Mouse (Mus musculus) embryonic facial prominence, embryonic 14.5 days (tissue): ENCODE measurements around the gene Car5a. TPM values are rescaled to one million over a fixed set of nuclear protein-coding genes. Genes with fewer than 3 reads are reported as not detected.

ENCODE experiments used
- ATAC-seq: fragments of 200-750 bp; cut with Nextera tagmentation; 2 replicates; pipeline ENCODE4 v1.8.0; 2017; ENCODE audit warnings: low read depth, moderate number of reproducible peaks, moderate TSS enrichment
- DNase-seq: peaks from one replicate; pipeline ENCODE4 v3.0.0-alpha.2; 2015; ENCODE audit warnings: low spot score
- H3K27ac ChIP-seq: fragments of 300-500 bp; sonication (generic); replicated peaks from 2 replicates; pipeline ENCODE4 v1.5.1; 2014; ENCODE audit warnings: low read depth, mild to moderate bottlenecking, low read length, moderate library complexity
- H3K27me3 ChIP-seq: fragments of 300-500 bp; sonication (generic); replicated peaks from 2 replicates; pipeline ENCODE4 v1.6.1; 2014; ENCODE audit warnings: low read length; ENCODE audit not compliant: control insufficient read depth, insufficient read depth
- H3K36me3 ChIP-seq: fragments of 300-500 bp; sonication (generic); 2 replicates; pipeline ENCODE4 v1.6.1; 2014; ENCODE audit warnings: low read length, mixed read lengths; ENCODE audit not compliant: control insufficient read depth, insufficient read depth
- H3K4me1 ChIP-seq: fragments of 300-500 bp; sonication (generic); 2 replicates; pipeline ENCODE4 v1.6.1; 2014; ENCODE audit warnings: antibody characterized with exemption, low read length; ENCODE audit not compliant: control insufficient read depth, insufficient read depth
- H3K4me2 ChIP-seq: fragments of 300-500 bp; sonication (generic); 2 replicates; pipeline ENCODE4 v1.6.1; 2014; ENCODE audit warnings: low read depth, mild to moderate bottlenecking, low read length, moderate library complexity, mixed read lengths
- H3K4me3 ChIP-seq: fragments of 300-500 bp; sonication (generic); 2 replicates; pipeline ENCODE4 v1.5.1; 2014; ENCODE audit warnings: low read depth, mild to moderate bottlenecking, low read length
- H3K9ac ChIP-seq: fragments of 300-500 bp; sonication (generic); 2 replicates; pipeline ENCODE4 v1.6.1; 2014; ENCODE audit warnings: low read depth, mild to moderate bottlenecking, low read length, moderate library complexity, mixed read lengths
- H3K9me3 ChIP-seq: fragments of 300-500 bp; sonication (generic); 2 replicates; pipeline ENCODE4 v1.6.1; 2016; ENCODE audit warnings: low read length; ENCODE audit not compliant: control insufficient read depth
- WGBS: fragments of 180-500 bp; shearing (Covaris S2); extraction: QIAGEN DNeasy Blood & Tissue Kit; methylation state at CpG from one replicate; pipeline ENCODE4 v1.1.7; 2014; 5-methylcytosine and 5-hydroxymethylcytosine counted together
- polyA plus RNA-seq: library from polyadenylated mRNA; unstranded; fragments of >200 nt; fragmentation: Nextera tagmentation; extraction: Ambion mirVana; gene quantifications from 2 replicates; pipeline ENCODE4 v1.2.1, GENCODE M21; 2014

The Car5a gene
- polyA plus RNA-seq, 1 experiment from 2014 or later, result not detected

- no peak overlapping the region for H3K27ac ChIP-seq
- no peak overlapping the region for H3K4me3 ChIP-seq
- H3K9me3 ChIP-seq, result no peaks in the 10 kb centered on the region
- no peak overlapping the region for H3K4me2 ChIP-seq
- DNase-seq (no peak), ATAC-seq (no peak)
- 57% methylated on average over 8 of the region's 8 CpGs for WGBS
- no peaks in the 10 kb centered on the region; the same call in 1 of the 2 replicates for H3K27me3 ChIP-seq
- H3K36me3 ChIP-seq, result no peaks in the 10 kb centered on the region
- H3K9ac ChIP-seq, result no peak overlapping the region
- H3K4me1 ChIP-seq, result peaks cover 18% of the 10 kb centered on the region
Measured at GRCm38 (mm10) chr8:121909148-121909541, 35.6 kb downstream of the Car5a start.

GRCm38 (mm10) chr8:121908378-121909147 lies 36.1 kb downstream of the Car5a start:
- no peak overlapping the region; the same call in 1 of the 2 replicates for H3K9ac ChIP-seq
- no peak overlapping the region for H3K4me3 ChIP-seq
- no peaks in the 10 kb centered on the region; the same call in 1 of the 2 replicates for H3K27me3 ChIP-seq
- H3K9me3 ChIP-seq, result no peaks in the 10 kb centered on the region
- DNase-seq (no peak), ATAC-seq (no peak)
- H3K4me2 ChIP-seq, result peak overlapping the region; percentile 68; the same call in 1 of the 2 replicates
- H3K36me3 ChIP-seq, result no peaks in the 10 kb centered on the region
- H3K27ac ChIP-seq, result no peak overlapping the region
- 61% methylated on average over 8 of the region's 8 CpGs for WGBS
- H3K4me1 ChIP-seq, result peaks cover 18% of the 10 kb centered on the region

DNA sequence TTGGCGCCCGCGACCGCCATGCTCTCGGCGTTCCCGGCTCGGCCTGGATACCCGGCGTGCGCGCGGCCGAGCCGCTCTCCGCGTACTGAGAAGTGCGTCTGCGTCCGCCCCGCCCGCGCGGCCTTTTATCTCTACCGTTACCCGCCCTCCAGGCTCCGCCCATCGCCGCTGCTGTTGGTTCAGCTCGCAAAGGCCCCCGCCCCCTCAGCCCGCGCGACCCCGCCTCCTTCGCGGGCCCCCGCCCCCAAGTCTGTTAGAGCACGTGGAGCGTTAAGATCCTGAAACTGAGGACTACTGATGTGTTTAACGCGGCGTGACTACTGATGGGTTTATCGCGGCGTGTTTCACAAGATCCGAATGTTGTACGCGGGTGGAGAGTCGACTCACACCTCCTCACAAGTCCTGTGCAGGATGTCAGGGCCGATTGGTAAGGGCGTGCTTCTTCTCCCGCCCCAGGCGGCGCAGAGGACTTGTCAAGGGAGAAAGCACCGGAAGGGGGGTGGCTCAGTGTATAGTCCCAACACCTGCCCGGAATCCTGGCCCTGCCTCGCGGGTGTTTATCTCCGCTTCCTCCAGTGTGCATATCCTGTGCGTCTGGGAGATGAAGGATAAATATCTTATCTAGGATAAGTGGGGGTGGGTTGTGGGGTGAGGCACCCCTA lies 37.0 kb downstream of the Car5a start, which contains the start of gene Slc7a5:
Gene Slc7a5 (minus strand): TSS at position 108 of the 662 bp plus-strand sequence.
- under 1% methylated on average over 26 of the region's 61 CpGs for WGBS
- no peaks in the 10 kb centered on the region; the same call in 1 of the 2 replicates for H3K27me3 ChIP-seq
- ATAC-seq, result peak; percentile 95
- peak within 1 kb of the TSS; percentile 68 for H3K4me2 ChIP-seq
- no peaks in the 10 kb centered on the region for H3K9me3 ChIP-seq
- peak within 1 kb of the TSS; percentile 74 for H3K9ac ChIP-seq
- DNase-seq, result peak; percentile 99
- H3K36me3 ChIP-seq, result no peaks in the 10 kb centered on the region
- H3K4me1 ChIP-seq, result peaks cover 18% of the 10 kb centered on the region
- H3K27ac ChIP-seq, result no peak within 1 kb of the TSS
- peak within 1 kb of the TSS; percentile 79 for H3K4me3 ChIP-seq

- Histone ChIP-seq H3K9ac (peak overlapping the region; percentile 74), H3K27ac (no peak overlapping the region), H3K4me3 (peak overlapping the region; percentile 79), H3K4me1 (peaks cover 18% of the 10 kb centered on the region), H3K27me3 (no peaks in the 10 kb centered on the region; the same call in 1 of the 2 replicates), H3K36me3 (no peaks in the 10 kb centered on the region), H3K4me2 (peak overlapping the region; percentile 68), H3K9me3 (no peaks in the 10 kb centered on the region)
- peak; percentile 47 for ATAC-seq
- WGBS, result under 1% methylated on average over 37 of the region's 72 CpGs
- DNase-seq, result peak; percentile 51
Measured at GRCm38 (mm10) chr8:121906542-121907512, 37.9 kb downstream of the Car5a start.

- Histone ChIP-seq H3K9me3 (no peaks in the 10 kb centered on the region), H3K4me2 (peak overlapping the region; percentile 68), H3K36me3 (no peaks in the 10 kb centered on the region), H3K4me1 (peaks cover 18% of the 10 kb centered on the region), H3K27me3 (no peaks in the 10 kb centered on the region; the same call in 1 of the 2 replicates), H3K27ac (no peak overlapping the region), H3K9ac (peak overlapping the region; percentile 74; the same call in 1 of the 2 replicates), H3K4me3 (peak overlapping the region; percentile 79)
- WGBS, result 33% methylated on average over 5 of the region's 5 CpGs
- ATAC-seq (no peak), DNase-seq (no peak)
Measured at GRCm38 (mm10) chr8:121905864-121906263, 38.8 kb downstream of the Car5a start.

GRCm38 (mm10) chr8:121905420-121905819 lies 39.3 kb downstream of the Car5a start:
- ATAC-seq, result no peak
- peaks cover 18% of the 10 kb centered on the region for H3K4me1 ChIP-seq

DNA sequence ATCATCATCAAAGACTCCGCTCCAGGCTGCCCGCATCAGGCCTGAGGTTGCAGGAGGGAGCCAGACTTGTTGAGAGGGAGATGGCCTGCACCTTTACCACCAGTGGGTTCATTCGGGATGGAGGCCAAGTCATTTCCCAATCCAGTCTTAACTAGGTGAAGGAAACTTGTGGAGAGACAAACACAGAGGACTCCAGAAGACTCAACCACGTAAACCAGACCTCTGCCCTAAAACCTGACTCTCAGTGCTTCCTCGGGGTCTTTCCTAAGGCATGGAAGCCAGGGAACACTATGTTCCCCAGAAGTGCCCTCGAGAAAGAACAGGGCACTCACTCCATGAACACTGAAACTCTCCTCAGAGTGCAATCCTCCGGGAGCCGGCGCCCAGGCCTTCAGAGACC lies 39.7 kb downstream of the Car5a start:
- H3K9me3 ChIP-seq, result no peaks in the 10 kb centered on the region
- no peaks in the 10 kb centered on the region for H3K36me3 ChIP-seq
- H3K27ac ChIP-seq, result no peak overlapping the region
- 0 out of 2 replicates have a peak overlapping the region, but pooled peaks have one; percentile 79 for H3K4me3 ChIP-seq
- no peak for ATAC-seq
- H3K27me3 ChIP-seq, result no peaks in the 10 kb centered on the region; the same call in 1 of the 2 replicates
- no peak overlapping the region; the same call in 1 of the 2 replicates for H3K9ac ChIP-seq
- H3K4me1 ChIP-seq, result peaks cover 18% of the 10 kb centered on the region
- WGBS, result 81% methylated on average over 9 of the region's 9 CpGs
- peak overlapping the region; percentile 68; the same call in 1 of the 2 replicates for H3K4me2 ChIP-seq
- DNase-seq, result no peak

More at GRCm38 (mm10) chr8:121905420-121905819, 39.3 kb downstream of the Car5a start:
- no peak for DNase-seq
- Histone ChIP-seq H3K9me3 (no peaks in the 10 kb centered on the region), H3K9ac (peak overlapping the region; percentile 74; the same call in 1 of the 2 replicates), H3K36me3 (no peaks in the 10 kb centered on the region), H3K27ac (no peak overlapping the region), H3K4me3 (peak overlapping the region; percentile 79), H3K27me3 (no peaks in the 10 kb centered on the region; the same call in 1 of the 2 replicates), H3K4me2 (peak overlapping the region; percentile 68)
- WGBS, result 85% methylated on average over 1 of the region's 1 CpGs
